Mouse (Mus musculus) kidney, embryonic 16.5 days (tissue): ENCODE results near the gene Sypl2. TPM values are rescaled to one million over a fixed set of nuclear protein-coding genes. Genes with fewer than 3 reads are reported as not detected.
A peak's percentile ranks its signal among the peaks of the same experiment; 100 is the strongest.

Source experiments
- ATAC-seq: fragments of 200-750 bp; cut with Nextera tagmentation; 2 replicates; pipeline ENCODE4 v1.8.0; 2017; ENCODE audit warnings: moderate TSS enrichment; ENCODE audit not compliant: low FRiP score, low TSS enrichment
- H3K27ac ChIP-seq: fragments of 300-500 bp; sonication (generic); 2 replicates; pipeline ENCODE4 v1.5.1; 2014; ENCODE audit warnings: low read length
- H3K27me3 ChIP-seq: fragments of 300-500 bp; sonication (generic); 2 replicates; pipeline ENCODE4 v1.6.1; 2014; ENCODE audit warnings: low read length, control low read depth, mixed read lengths; ENCODE audit not compliant: insufficient read depth
- H3K36me3 ChIP-seq: fragments of 300-500 bp; sonication (generic); 2 replicates; pipeline ENCODE4 v1.6.1; 2014; ENCODE audit warnings: low read length, control low read depth, mixed read lengths; ENCODE audit not compliant: insufficient read depth
- H3K4me1 ChIP-seq: fragments of 300-500 bp; sonication (generic); 2 replicates; pipeline ENCODE4 v1.6.1; 2014; ENCODE audit warnings: low read length, control low read depth, mixed read lengths; ENCODE audit not compliant: insufficient read depth
- H3K4me2 ChIP-seq: fragments of 300-500 bp; sonication (generic); replicated peaks from 2 replicates; pipeline ENCODE4 v1.6.1; 2014; ENCODE audit warnings: low read depth, low read length
- H3K4me3 ChIP-seq: fragments of 300-500 bp; sonication (generic); 2 replicates; pipeline ENCODE4 v1.5.1; 2014; ENCODE audit warnings: mild to moderate bottlenecking, low read length
- H3K9ac ChIP-seq: fragments of 300-500 bp; sonication (generic); replicated peaks from 2 replicates; pipeline ENCODE4 v1.6.1; 2014; ENCODE audit warnings: low read length
- H3K9me3 ChIP-seq: fragments of 300-500 bp; sonication (generic); 2 replicates; pipeline ENCODE4 v1.6.1; 2016; ENCODE audit warnings: low read length, control low read depth
- WGBS: fragments of 180-500 bp; shearing (Covaris S2); extraction: QIAGEN DNeasy Blood & Tissue Kit; methylation state at CpG from one replicate; pipeline ENCODE4 v1.1.7; 2014; 5-methylcytosine and 5-hydroxymethylcytosine counted together
- polyA plus RNA-seq: library from polyadenylated mRNA; unstranded; fragments of >200 nt; fragmentation: Nextera tagmentation; extraction: Ambion mirVana; gene quantifications from 2 replicates; pipeline ENCODE4 v1.2.1, GENCODE M21; 2015

Sypl2 gene
- polyA plus RNA-seq, 1 experiment from 2014 or later: 3.7 TPM

GRCm38 (mm10) chr3:108185460-108186097 is 40.9 kb downstream of the Sypl2 start:
- Histone ChIP-seq H3K9me3 (no peaks in the 10 kb centered on the region), H3K27me3 (peaks cover 5% of the 10 kb centered on the region; the same call in 1 of the 2 replicates), H3K4me3 (peak overlapping the region; percentile 73), H3K27ac (no peak overlapping the region), H3K36me3 (no peaks in the 10 kb centered on the region), H3K4me2 (peak overlapping the region; percentile 93), H3K4me1 (peaks cover 14% of the 10 kb centered on the region), H3K9ac (peak overlapping the region; percentile 82)
- no peak; the same call in 1 of the 2 replicates for ATAC-seq
- 2% methylated on average over 16 of the region's 16 CpGs for WGBS

- 43% methylated on average over 3 of the region's 3 CpGs for WGBS
- no peak overlapping the region for H3K27ac ChIP-seq
- H3K9me3 ChIP-seq: no peaks in the 10 kb centered on the region
- H3K4me3 ChIP-seq: no peak overlapping the region
- peaks cover 11% of the 10 kb centered on the region for H3K4me1 ChIP-seq
- no peak overlapping the region for H3K4me2 ChIP-seq
- H3K36me3 ChIP-seq: no peaks in the 10 kb centered on the region
- no peak overlapping the region for H3K9ac ChIP-seq
- peaks cover 5% of the 10 kb centered on the region; the same call in 1 of the 2 replicates for H3K27me3 ChIP-seq
- ATAC-seq: no peak
These were observed 41.7 kb downstream of the Sypl2 start for GRCm38 (mm10) chr3:108184742-108185141.

DNA sequence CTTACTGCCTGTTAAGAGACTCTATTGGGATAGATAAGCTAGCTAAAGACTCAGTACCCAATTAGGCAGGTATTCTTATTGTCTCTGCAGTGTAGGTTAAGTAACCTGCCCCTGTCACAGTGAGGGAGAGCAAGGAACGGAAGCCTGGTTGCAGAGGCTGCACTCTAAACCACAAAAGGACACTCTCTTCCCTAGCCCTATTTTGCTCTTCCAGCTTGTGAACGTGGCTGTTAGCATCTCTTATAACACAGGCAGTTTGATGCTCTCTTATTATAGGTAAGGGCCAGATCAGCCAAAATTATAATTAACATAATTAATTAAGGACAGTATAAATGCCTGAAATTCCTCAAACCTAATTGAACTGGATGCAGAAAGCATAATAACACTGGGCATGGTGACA is 45.9 kb downstream of the Sypl2 start:
- peaks cover 5% of the 10 kb centered on the region; the same call in 1 of the 2 replicates for H3K4me1 ChIP-seq
- WGBS: 44% methylated on average over 2 of the region's 2 CpGs
- H3K27ac ChIP-seq: no peak overlapping the region
- no peaks in the 10 kb centered on the region for H3K36me3 ChIP-seq
- ATAC-seq: no peak
- H3K9me3 ChIP-seq: no peaks in the 10 kb centered on the region
- no peak overlapping the region for H3K4me3 ChIP-seq
- H3K27me3 ChIP-seq: no peaks in the 10 kb centered on the region; the same call in 1 of the 2 replicates
- no peak overlapping the region for H3K9ac ChIP-seq
- no peak overlapping the region for H3K4me2 ChIP-seq

DNA sequence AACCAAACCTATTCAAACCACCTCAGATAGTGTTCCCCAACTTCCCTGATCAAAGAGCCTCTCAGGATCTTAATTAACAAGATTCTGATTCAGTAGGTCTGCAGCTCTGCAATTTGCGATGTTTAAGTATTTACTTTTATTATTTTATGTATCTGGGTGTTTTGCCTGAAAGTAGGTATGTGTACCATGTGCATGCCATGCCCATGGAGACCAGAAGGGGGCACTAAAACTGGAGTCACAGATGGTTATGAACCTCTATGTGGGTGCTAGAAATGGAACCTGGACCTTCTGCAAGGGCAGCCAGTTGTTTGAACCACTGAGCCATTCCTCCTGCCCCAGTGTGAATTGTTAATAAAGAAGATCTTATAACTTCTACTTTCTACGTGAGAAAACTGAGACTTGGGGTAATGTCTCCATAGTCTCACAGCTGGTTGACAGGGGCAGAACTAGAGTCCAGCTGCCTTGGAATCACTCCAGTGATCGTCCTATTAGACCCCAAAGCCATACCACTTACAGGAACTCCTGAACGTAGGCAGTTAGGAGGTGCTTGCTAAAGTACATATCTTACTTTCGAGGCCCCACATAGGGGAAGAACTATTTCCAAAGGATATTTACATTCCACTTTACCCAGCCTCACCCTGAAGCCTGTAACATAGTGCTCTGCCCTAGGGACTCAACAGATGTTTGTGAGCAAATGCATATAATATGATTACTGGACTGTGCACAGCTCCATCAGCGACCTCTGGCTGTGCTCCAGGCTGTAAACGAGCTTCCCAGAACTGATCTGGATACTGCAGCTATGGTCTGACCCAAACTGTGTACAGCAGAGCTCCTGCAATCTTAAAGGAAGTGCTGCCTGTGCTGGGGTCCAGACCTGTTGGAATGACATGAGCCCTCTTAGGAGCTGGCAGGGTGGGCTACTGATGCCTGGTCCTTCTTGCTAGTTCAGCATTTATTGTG is 47.4 kb downstream of the Sypl2 start:
- no peak overlapping the region for H3K4me3 ChIP-seq
- H3K4me2 ChIP-seq: no peak overlapping the region
- H3K9me3 ChIP-seq: no peaks in the 10 kb centered on the region
- H3K27me3 ChIP-seq: no peaks in the 10 kb centered on the region
- no peak overlapping the region for H3K27ac ChIP-seq
- WGBS: 66% methylated on average over 7 of the region's 7 CpGs
- no peak; the same call in 1 of the 2 replicates for ATAC-seq
- H3K36me3 ChIP-seq: no peaks in the 10 kb centered on the region
- no peak overlapping the region for H3K9ac ChIP-seq
- H3K4me1 ChIP-seq: peaks cover 16% of the 10 kb centered on the region

GRCm38 (mm10) chr3:108174672-108175531 is 51.5 kb downstream of the Sypl2 start:
- H3K4me3 ChIP-seq: no peak overlapping the region
- no peak overlapping the region for H3K9ac ChIP-seq
- ATAC-seq: peak; percentile 63; the same call in 1 of the 2 replicates
- peak overlapping the region; percentile 12 for H3K4me2 ChIP-seq
- no peaks in the 10 kb centered on the region for H3K9me3 ChIP-seq
- WGBS: 17% methylated on average over 14 of the region's 14 CpGs
- no peak overlapping the region for H3K27ac ChIP-seq
- peaks cover 16% of the 10 kb centered on the region for H3K4me1 ChIP-seq
- H3K36me3 ChIP-seq: no peaks in the 10 kb centered on the region
- no peaks in the 10 kb centered on the region for H3K27me3 ChIP-seq

GRCm38 (mm10) chr3:108169199-108169598 is 57.2 kb downstream of the Sypl2 start:
- no peak overlapping the region for H3K4me3 ChIP-seq
- peaks cover 39% of the 10 kb centered on the region for H3K4me1 ChIP-seq
- peaks cover 8% of the 10 kb centered on the region; the same call in 1 of the 2 replicates for H3K27me3 ChIP-seq
- 41% methylated on average over 3 of the region's 3 CpGs for WGBS
- no peaks in the 10 kb centered on the region for H3K9me3 ChIP-seq
- ATAC-seq: no peak
- H3K4me2 ChIP-seq: no peak overlapping the region
- no peak overlapping the region for H3K27ac ChIP-seq
- H3K9ac ChIP-seq: no peak overlapping the region
- no peaks in the 10 kb centered on the region for H3K36me3 ChIP-seq

GRCm38 (mm10) chr3:108167499-108167898 is 58.9 kb downstream of the Sypl2 start:
- H3K4me1 ChIP-seq: peaks cover 39% of the 10 kb centered on the region
- H3K9me3 ChIP-seq: no peaks in the 10 kb centered on the region
- H3K4me2 ChIP-seq: no peak overlapping the region
- H3K9ac ChIP-seq: peak overlapping the region; percentile 44; the same call in 1 of the 2 replicates
- ATAC-seq: no peak
- no peaks in the 10 kb centered on the region for H3K36me3 ChIP-seq
- peak overlapping the region; percentile 81 for H3K27ac ChIP-seq
- peaks cover 8% of the 10 kb centered on the region; the same call in 1 of the 2 replicates for H3K27me3 ChIP-seq
- no peak overlapping the region for H3K4me3 ChIP-seq
- WGBS: 24% methylated on average over 14 of the region's 14 CpGs

GRCm38 (mm10) chr3:108166486-108167211 is 59.8 kb downstream of the Sypl2 start:
- Histone ChIP-seq H3K36me3 (no peaks in the 10 kb centered on the region), H3K9ac (no peak overlapping the region), H3K27ac (peak overlapping the region; percentile 81), H3K4me2 (0 out of 2 replicates have a peak overlapping the region, but pooled peaks have one; percentile 5), H3K9me3 (no peaks in the 10 kb centered on the region), H3K4me1 (peaks cover 39% of the 10 kb centered on the region), H3K27me3 (peaks cover 8% of the 10 kb centered on the region; the same call in 1 of the 2 replicates), H3K4me3 (no peak overlapping the region)
- 4% methylated on average over 9 of the region's 11 CpGs for WGBS
- peak; percentile 71 for ATAC-seq
